Mouse (Mus musculus): ENCODE measurements around the gene Snrpd2. TPM values are rescaled to one million over a fixed set of nuclear protein-coding genes. Genes with fewer than 3 reads are reported as not detected.

Snrpd2 gene
- polyA plus RNA-seq, 1 experiment from 2014 or later = 183 TPM

- peaks cover 5% of the 10 kb centered on the region for H3K4me1 ChIP-seq (ENCODE audit: control insufficient read depth, insufficient read depth, low read length)
- H3K9ac ChIP-seq (ENCODE audit: low read length) = no peak overlapping the region
- no peaks in the 10 kb centered on the region for H3K36me3 ChIP-seq (ENCODE audit: control insufficient read depth, insufficient read depth, low read length)
- no peak for ATAC-seq (ENCODE audit: insufficient number of reproducible peaks, low FRiP score, low TSS enrichment, low read depth)
- no peak overlapping the region for H3K4me3 ChIP-seq (ENCODE audit: low read depth, low read length)
- H3K4me2 ChIP-seq (ENCODE audit: low read depth, severe bottlenecking) = peak overlapping the region; percentile 1; the same call in 1 of the 2 replicates
- H3K9me3 ChIP-seq (ENCODE audit: control insufficient read depth, low read length) = no peaks in the 10 kb centered on the region; the same call in 1 of the 2 replicates
- H3K27me3 ChIP-seq (ENCODE audit: control insufficient read depth, insufficient read depth, low read length) = peaks cover 20% of the 10 kb centered on the region
- no peak overlapping the region for H3K27ac ChIP-seq (replicated peaks; ENCODE audit: low read depth, low read length)
- WGBS = 1% methylated on average over 13 of the region's 13 CpGs
- DNase-seq (ENCODE audit: low spot score) = peak; percentile 46
These were observed 15.5 kb downstream of the Snrpd2 start for GRCm38 (mm10) chr7:19164978-19165377.

- ATAC-seq (ENCODE audit: insufficient number of reproducible peaks, low FRiP score, low TSS enrichment, low read depth) (no peak), DNase-seq (ENCODE audit: low spot score) (no peak)
- Histone ChIP-seq H3K27me3 (ENCODE audit: control insufficient read depth, insufficient read depth, low read length) (peaks cover 15% of the 10 kb centered on the region; the same call in 1 of the 2 replicates), H3K36me3 (ENCODE audit: control insufficient read depth, insufficient read depth, low read length) (no peaks in the 10 kb centered on the region), H3K4me2 (ENCODE audit: low read depth, severe bottlenecking) (0 out of 2 replicates have a peak within 1 kb of the TSS, but pooled peaks have one; percentile 1), H3K9ac (ENCODE audit: low read length) (no peak within 1 kb of the TSS), H3K4me3 (ENCODE audit: low read depth, low read length) (no peak within 1 kb of the TSS), H3K27ac (replicated peaks; ENCODE audit: low read depth, low read length) (no peak within 1 kb of the TSS), H3K4me1 (ENCODE audit: control insufficient read depth, insufficient read depth, low read length) (peaks cover 5% of the 10 kb centered on the region), H3K9me3 (ENCODE audit: control insufficient read depth, low read length) (no peaks in the 10 kb centered on the region; the same call in 1 of the 2 replicates)
- WGBS = 10% methylated on average over 14 of the region's 14 CpGs
These were observed 16.3 kb downstream of the Snrpd2 start, which contains the start of gene Gipr for GRCm38 (mm10) chr7:19165656-19166423. Gipr (minus strand) TSS chr7:19166127.

- Histone ChIP-seq H3K4me2 (ENCODE audit: low read depth, severe bottlenecking) (no peak overlapping the region), H3K9me3 (ENCODE audit: control insufficient read depth, low read length) (no peaks in the 10 kb centered on the region; the same call in 1 of the 2 replicates), H3K4me1 (ENCODE audit: control insufficient read depth, insufficient read depth, low read length) (peaks cover 5% of the 10 kb centered on the region), H3K27me3 (ENCODE audit: control insufficient read depth, insufficient read depth, low read length) (peaks cover 15% of the 10 kb centered on the region; the same call in 1 of the 2 replicates), H3K4me3 (ENCODE audit: low read depth, low read length) (no peak overlapping the region), H3K36me3 (ENCODE audit: control insufficient read depth, insufficient read depth, low read length) (no peaks in the 10 kb centered on the region), H3K9ac (ENCODE audit: low read length) (no peak overlapping the region), H3K27ac (replicated peaks; ENCODE audit: low read depth, low read length) (no peak overlapping the region)
- DNase-seq (ENCODE audit: low spot score) (no peak), ATAC-seq (ENCODE audit: insufficient number of reproducible peaks, low FRiP score, low TSS enrichment, low read depth) (no peak)
- 81% methylated on average over 3 of the region's 3 CpGs for WGBS
These were observed 17.5 kb downstream of the Snrpd2 start for GRCm38 (mm10) chr7:19166990-19167389.

GRCm38 (mm10) chr7:19169506-19169905 is 20.0 kb downstream of the Snrpd2 start:
- ATAC-seq (ENCODE audit: insufficient number of reproducible peaks, low FRiP score, low TSS enrichment, low read depth) = no peak
- Histone ChIP-seq H3K4me3 (ENCODE audit: low read depth, low read length) (no peak overlapping the region), H3K4me2 (ENCODE audit: low read depth, severe bottlenecking) (no peak overlapping the region), H3K36me3 (ENCODE audit: control insufficient read depth, insufficient read depth, low read length) (no peaks in the 10 kb centered on the region), H3K4me1 (ENCODE audit: control insufficient read depth, insufficient read depth, low read length) (peaks cover 2% of the 10 kb centered on the region; the same call in 1 of the 2 replicates), H3K27me3 (ENCODE audit: control insufficient read depth, insufficient read depth, low read length) (peaks cover 8% of the 10 kb centered on the region; the same call in 1 of the 2 replicates), H3K27ac (replicated peaks; ENCODE audit: low read depth, low read length) (no peak overlapping the region), H3K9ac (ENCODE audit: low read length) (no peak overlapping the region), H3K9me3 (ENCODE audit: control insufficient read depth, low read length) (no peaks in the 10 kb centered on the region; the same call in 1 of the 2 replicates)
- DNase-seq (ENCODE audit: low spot score) = no peak
- WGBS = 64% methylated on average over 10 of the region's 10 CpGs

GRCm38 (mm10) chr7:19170142-19170541 is 20.6 kb downstream of the Snrpd2 start:
- H3K9ac ChIP-seq (ENCODE audit: low read length) = no peak overlapping the region
- no peak overlapping the region for H3K4me2 ChIP-seq (ENCODE audit: low read depth, severe bottlenecking)
- WGBS = 75% methylated on average over 8 of the region's 8 CpGs
- H3K4me1 ChIP-seq (ENCODE audit: control insufficient read depth, insufficient read depth, low read length) = 0 out of 2 replicates have a peak, but pooled peaks cover 2% of the 10 kb centered on the region
- peaks cover 4% of the 10 kb centered on the region; the same call in 1 of the 2 replicates for H3K27me3 ChIP-seq (ENCODE audit: control insufficient read depth, insufficient read depth, low read length)
- ATAC-seq (ENCODE audit: insufficient number of reproducible peaks, low FRiP score, low TSS enrichment, low read depth) (no peak), DNase-seq (ENCODE audit: low spot score) (no peak)
- H3K4me3 ChIP-seq (ENCODE audit: low read depth, low read length) = no peak overlapping the region
- H3K27ac ChIP-seq (replicated peaks; ENCODE audit: low read depth, low read length) = no peak overlapping the region
- no peaks in the 10 kb centered on the region for H3K36me3 ChIP-seq (ENCODE audit: control insufficient read depth, insufficient read depth, low read length)
- H3K9me3 ChIP-seq (ENCODE audit: control insufficient read depth, low read length) = no peaks in the 10 kb centered on the region

GRCm38 (mm10) chr7:19171831-19172230 is 22.3 kb downstream of the Snrpd2 start:
- H3K4me2 ChIP-seq (ENCODE audit: low read depth, severe bottlenecking) = no peak overlapping the region
- no peak overlapping the region for H3K27ac ChIP-seq (replicated peaks; ENCODE audit: low read depth, low read length)
- H3K4me3 ChIP-seq (ENCODE audit: low read depth, low read length) = no peak overlapping the region
- H3K27me3 ChIP-seq (ENCODE audit: control insufficient read depth, insufficient read depth, low read length) = peaks cover 16% of the 10 kb centered on the region
- ATAC-seq (ENCODE audit: insufficient number of reproducible peaks, low FRiP score, low TSS enrichment, low read depth) = no peak
- no peaks in the 10 kb centered on the region for H3K36me3 ChIP-seq (ENCODE audit: control insufficient read depth, insufficient read depth, low read length)
- 56% methylated on average over 8 of the region's 8 CpGs for WGBS
- H3K9me3 ChIP-seq (ENCODE audit: control insufficient read depth, low read length) = no peaks in the 10 kb centered on the region
- DNase-seq (ENCODE audit: low spot score) = no peak
- H3K9ac ChIP-seq (ENCODE audit: low read length) = no peak overlapping the region
- H3K4me1 ChIP-seq (ENCODE audit: control insufficient read depth, insufficient read depth, low read length) = 0 out of 2 replicates have a peak, but pooled peaks cover 2% of the 10 kb centered on the region

- no peaks in the 10 kb centered on the region for H3K9me3 ChIP-seq (ENCODE audit: control insufficient read depth, low read length)
- DNase-seq (ENCODE audit: low spot score) (peak; percentile 95), ATAC-seq (ENCODE audit: insufficient number of reproducible peaks, low FRiP score, low TSS enrichment, low read depth) (no peak; the same call in 1 of the 2 replicates)
- H3K4me3 ChIP-seq (ENCODE audit: low read depth, low read length) = peak overlapping the region; percentile 20; the same call in 1 of the 2 replicates
- no peaks in the 10 kb centered on the region for H3K36me3 ChIP-seq (ENCODE audit: control insufficient read depth, insufficient read depth, low read length)
- WGBS = 6% methylated on average over 17 of the region's 17 CpGs
- H3K27me3 ChIP-seq (ENCODE audit: control insufficient read depth, insufficient read depth, low read length) = peaks cover 26% of the 10 kb centered on the region
- no peak overlapping the region for H3K9ac ChIP-seq (ENCODE audit: low read length)
- H3K4me1 ChIP-seq (ENCODE audit: control insufficient read depth, insufficient read depth, low read length) = 0 out of 2 replicates have a peak, but pooled peaks cover 2% of the 10 kb centered on the region
- H3K27ac ChIP-seq (replicated peaks; ENCODE audit: low read depth, low read length) = no peak overlapping the region
- peak overlapping the region; percentile 49 for H3K4me2 ChIP-seq (ENCODE audit: low read depth, severe bottlenecking)
These were observed 23.4 kb downstream of the Snrpd2 start for GRCm38 (mm10) chr7:19172874-19173273.

- Histone ChIP-seq H3K4me3 (ENCODE audit: low read depth, low read length) (peak within 1 kb of the TSS; percentile 5; the same call in 1 of the 2 replicates), H3K4me1 (ENCODE audit: control insufficient read depth, insufficient read depth, low read length) (peaks cover 5% of the 10 kb centered on the region; the same call in 1 of the 2 replicates), H3K9ac (ENCODE audit: low read length) (no peak within 1 kb of the TSS), H3K36me3 (ENCODE audit: control insufficient read depth, insufficient read depth, low read length) (no peaks in the 10 kb centered on the region), H3K27me3 (ENCODE audit: control insufficient read depth, insufficient read depth, low read length) (peaks cover 51% of the 10 kb centered on the region), H3K27ac (replicated peaks; ENCODE audit: low read depth, low read length) (no peak within 1 kb of the TSS), H3K9me3 (ENCODE audit: control insufficient read depth, low read length) (no peaks in the 10 kb centered on the region), H3K4me2 (ENCODE audit: low read depth, severe bottlenecking) (peak within 1 kb of the TSS; percentile 39)
- ATAC-seq (ENCODE audit: insufficient number of reproducible peaks, low FRiP score, low TSS enrichment, low read depth) (peak; percentile 52), DNase-seq (ENCODE audit: low spot score) (peak; percentile 49)
- WGBS = under 1% methylated on average over 30 of the region's 30 CpGs
These were observed 26.4 kb downstream of the Snrpd2 start, which contains the start of gene Eml2 for GRCm38 (mm10) chr7:19175708-19176515. Eml2 (plus strand) TSS chr7:19176421.
